Mouse (Mus musculus) heart, postnatal 36 days (tissue): ENCODE measurements around the gene Sst. TPM values are rescaled to one million over a fixed set of nuclear protein-coding genes. Genes with fewer than 3 reads are reported as not detected.

ENCODE experiments used
- DNase-seq, 2 experiments: peaks; one replicate each; pipeline ENCODE4 v3.0.0; 2021 to 2022
- intact Hi-C: fragments of 180-260 bp; cut with DNase I; formaldehyde crosslinking; loops from one replicate; pipeline ENCODE4 v1.15.1; 2025
- total RNA-seq, 2 experiments: library from RNA; stranded (reverse); gene quantifications; 2 replicates each; pipeline ENCODE4 v1.2.3; 2021

Sst gene
- total RNA-seq, 2 experiments from 2014 or later = not detected

- intact Hi-C loops = loop anchor here (10.0 kb wide), 2 partner anchors 515 to 745 kb away; partner anchors contain the start of gene Adipoq
- DNase-seq = no peak
Observed at GRCm38 (mm10) chr16:23890151-23890550, 607 bp downstream of the Sst start.

GRCm38 (mm10) chr16:23887910-23888579 lies 2.7 kb downstream of the Sst start:
- DNase-seq = no peak
- intact Hi-C loops = no loop called here

GRCm38 (mm10) chr16:23885098-23885497 lies 5.7 kb downstream of the Sst start:
- intact Hi-C loops = no loop called here
- no peak for DNase-seq

- DNase-seq = no peak
- intact Hi-C loops = no loop called here
Observed at GRCm38 (mm10) chr16:23855242-23855641, 35.5 kb downstream of the Sst start.

- intact Hi-C loops = no loop called here
- no peak for DNase-seq
Observed at GRCm38 (mm10) chr16:23849720-23850119, 41.0 kb downstream of the Sst start.

- no peak for DNase-seq
- intact Hi-C loops = no loop called here
Observed at GRCm38 (mm10) chr16:23849176-23849575, 41.6 kb downstream of the Sst start.

- intact Hi-C loops = no loop called here
- no peak for DNase-seq
Observed at GRCm38 (mm10) chr16:23844622-23845021, 46.1 kb downstream of the Sst start.

- intact Hi-C loops = no loop called here
Observed at GRCm38 (mm10) chr16:23842609-23843008, 48.1 kb downstream of the Sst start.

More at GRCm38 (mm10) chr16:23842609-23843008, 48.1 kb downstream of the Sst start:
- DNase-seq = no peak

Other genes starting within 250 kb of the Sst start
- gene Rtp2, start 41.4 kb upstream of the Sst start, total RNA-seq = not detected
- not detected for gene Gm37419, start 97.5 kb upstream of the Sst start, total RNA-seq
- 10 to 100 TPM; 14.6 to 18.5 TPM for gene Bcl6, start 97.9 kb upstream of the Sst start, total RNA-seq